Mouse (Mus musculus) MEL (cell line): ENCODE results near the gene Esam. TPM values are rescaled to one million over a fixed set of nuclear protein-coding genes. Genes with fewer than 3 reads are reported as not detected.

Source experiments
- DNase-seq: peaks from one replicate; pipeline ENCODE4 v3.0.0; 2011; ENCODE audit warnings: low read depth, low spot score
- H3K27ac ChIP-seq: 2 replicates; pipeline ENCODE4 v1.5.1; 2012; ENCODE audit warnings: low read depth, mild to moderate bottlenecking, control low read depth, low read length, moderate library complexity; ENCODE audit not compliant: control insufficient read depth
- H3K27me3 ChIP-seq, 2 experiments: fragments of 150-350 bp in 1 of 2; sonication (generic) in 1 of 2; 2 replicates each; pipeline ENCODE4 v1.6.1; 2012; ENCODE audit warnings: low read length in 2 of 2, mild to moderate bottlenecking in 2 of 2, improper control_type of control experiment in 1 of 2, moderate library complexity in 1 of 2; ENCODE audit not compliant: insufficient read depth in 2 of 2, control insufficient read depth in 1 of 2
- H3K36me3 ChIP-seq, 2 experiments: 2 replicates each; pipeline ENCODE4 v1.6.1; 2012 to 2014; ENCODE audit warnings: low read length in 2 of 2, improper control_type of control experiment in 1 of 2, inconsistent platforms in 1 of 2, mild to moderate bottlenecking in 1 of 2; ENCODE audit not compliant: insufficient read depth in 2 of 2, control insufficient read depth in 1 of 2
- H3K4me1 ChIP-seq, 2 experiments: fragments of 150-350 bp in 1 of 2; sonication (generic) in 1 of 2; 2 replicates each; pipeline ENCODE4 v1.6.1; 2012; ENCODE audit warnings: low read length in 2 of 2, improper control_type of control experiment in 1 of 2, mild to moderate bottlenecking in 1 of 2; ENCODE audit not compliant: insufficient read depth in 2 of 2, control insufficient read depth in 1 of 2
- H3K4me3 ChIP-seq, 2 experiments: fragments of 150-350 bp in 1 of 2; sonication (generic) in 1 of 2; 2 replicates each; pipeline ENCODE4 v1.5.1; 2012; ENCODE audit warnings: low read depth in 2 of 2, low read length in 2 of 2, mild to moderate bottlenecking in 2 of 2, moderate library complexity in 2 of 2, control low read depth in 1 of 2, improper control_type of control experiment in 1 of 2; ENCODE audit not compliant: control insufficient read depth in 1 of 2, insufficient read depth in 1 of 2
- H3K79me2 ChIP-seq: 2 replicates; pipeline ENCODE4 v1.6.1; 2012; ENCODE audit warnings: mild to moderate bottlenecking, low read length, moderate library complexity; ENCODE audit not compliant: control insufficient read depth, poor library complexity, insufficient read depth
- H3K9ac ChIP-seq: 2 replicates; pipeline ENCODE4 v1.6.1; 2012; ENCODE audit warnings: low read depth, mild to moderate bottlenecking, control low read depth, low read length, moderate library complexity; ENCODE audit not compliant: control insufficient read depth, poor library complexity, severe bottlenecking
- H3K9me3 ChIP-seq: fragments of 150-350 bp; sonication (generic); replicated peaks from 2 replicates; pipeline ENCODE4 v1.6.1; 2012; ENCODE audit warnings: mild to moderate bottlenecking, low read length, improper control_type of control experiment, moderate library complexity; ENCODE audit not compliant: insufficient read depth
- CHD1 ChIP-seq: IDR thresholded peaks from 2 replicates; pipeline ENCODE4 v1.6.1; 2012; ENCODE audit warnings: low read depth, mild to moderate bottlenecking, inconsistent platforms, low read length, improper control_type of control experiment
- E2F4 ChIP-seq: IDR thresholded peaks from 2 replicates; pipeline ENCODE4 v1.6.1; 2011; ENCODE audit warnings: low read depth, low read length, improper control_type of control experiment, borderline replicate concordance
- ELF1 ChIP-seq: IDR thresholded peaks from 2 replicates; pipeline ENCODE4 v1.6.1; 2014; ENCODE audit warnings: low read depth, mild to moderate bottlenecking, inconsistent platforms, low read length, improper control_type of control experiment, moderate library complexity
- HCFC1 ChIP-seq: IDR thresholded peaks from 2 replicates; pipeline ENCODE4 v1.6.1; 2012; ENCODE audit warnings: low read depth, mild to moderate bottlenecking, inconsistent platforms, low read length, improper control_type of control experiment, moderate library complexity
- KAT2A ChIP-seq: conservative IDR thresholded peaks from 2 replicates; pipeline ENCODE4 v1.6.1; 2012; ENCODE audit warnings: low read depth, low read length, improper control_type of control experiment, inconsistent platforms
- MAFK ChIP-seq: IDR thresholded peaks from 2 replicates; pipeline ENCODE4 v1.6.1; 2011; ENCODE audit warnings: low read depth, mild to moderate bottlenecking, low read length, improper control_type of control experiment, borderline replicate concordance
- MAZ ChIP-seq: IDR thresholded peaks from 2 replicates; pipeline ENCODE4 v1.6.1; 2012; ENCODE audit warnings: low read depth, mild to moderate bottlenecking, inconsistent platforms, low read length, improper control_type of control experiment
- NELFE ChIP-seq: IDR thresholded peaks from 2 replicates; pipeline ENCODE4 v1.6.1; 2011; ENCODE audit warnings: low read depth, low read length, improper control_type of control experiment
- POLR2A ChIP-seq, 2 experiments: IDR thresholded peaks; 2 replicates each; pipeline ENCODE4 v1.6.1; 2011 to 2012; ENCODE audit warnings: low read length in 2 of 2, mild to moderate bottlenecking in 2 of 2, control low read depth in 1 of 2, improper control_type of control experiment in 1 of 2, low read depth in 1 of 2, moderate library complexity in 1 of 2; ENCODE audit not compliant: control insufficient read depth in 1 of 2, insufficient read depth in 1 of 2, poor library complexity in 1 of 2
- POLR2AphosphoS2 ChIP-seq: IDR thresholded peaks from 2 replicates; pipeline ENCODE4 v1.6.1; 2011; ENCODE audit warnings: low read length, improper control_type of control experiment
- SMC3 ChIP-seq: IDR thresholded peaks from 2 replicates; pipeline ENCODE4 v1.6.1; 2011; ENCODE audit warnings: low read depth, low read length, improper control_type of control experiment
- USF1 ChIP-seq: IDR thresholded peaks from 2 replicates; pipeline ENCODE4 v1.6.1; 2014; ENCODE audit warnings: low read depth, mild to moderate bottlenecking, inconsistent platforms, low read length, improper control_type of control experiment, moderate library complexity
- USF2 ChIP-seq, 2 experiments: IDR thresholded peaks; 2 replicates each; pipeline ENCODE4 v1.6.1; 2011 to 2012; ENCODE audit warnings: improper control_type of control experiment in 2 of 2, low read length in 2 of 2, borderline replicate concordance in 1 of 2, inconsistent platforms in 1 of 2, low read depth in 1 of 2, mild to moderate bottlenecking in 1 of 2; ENCODE audit not compliant: insufficient read depth in 1 of 2
- ZKSCAN1 ChIP-seq: IDR thresholded peaks from 2 replicates; pipeline ENCODE4 v1.6.1; 2012; ENCODE audit warnings: low read depth, mild to moderate bottlenecking, inconsistent platforms, low read length, improper control_type of control experiment, moderate library complexity
- polyA plus RNA-seq, 2 experiments: library from polyadenylated mRNA; stranded (reverse) in 1 of 2; unstranded in 1 of 2; fragments of >175 nt in 1 of 2; fragments of >200 nt in 1 of 2; gene quantifications; 2 replicates each; pipeline versions ENCODE4 v1.2.1 to v1.2.4; 2012; ENCODE audit warnings: low replicate concordance in 2 of 2, low read depth in 1 of 2; ENCODE audit not compliant: insufficient read length in 2 of 2, insufficient read depth in 1 of 2, missing spikeins in 1 of 2
- total RNA-seq: library from RNA; depleted of rRNA; stranded (reverse); fragments of 300-350 nt; gene quantifications from 2 replicates; pipeline ENCODE4 v1.2.3, GENCODE M21; 2012; rRNA removed

Gene Esam
- total RNA-seq, result 0.10 and 0.23 TPM in 2 replicates
- polyA plus RNA-seq, result under 1 TPM in 1 of 2 experiments, not detected in 1; 0.89 TPM

DNA sequence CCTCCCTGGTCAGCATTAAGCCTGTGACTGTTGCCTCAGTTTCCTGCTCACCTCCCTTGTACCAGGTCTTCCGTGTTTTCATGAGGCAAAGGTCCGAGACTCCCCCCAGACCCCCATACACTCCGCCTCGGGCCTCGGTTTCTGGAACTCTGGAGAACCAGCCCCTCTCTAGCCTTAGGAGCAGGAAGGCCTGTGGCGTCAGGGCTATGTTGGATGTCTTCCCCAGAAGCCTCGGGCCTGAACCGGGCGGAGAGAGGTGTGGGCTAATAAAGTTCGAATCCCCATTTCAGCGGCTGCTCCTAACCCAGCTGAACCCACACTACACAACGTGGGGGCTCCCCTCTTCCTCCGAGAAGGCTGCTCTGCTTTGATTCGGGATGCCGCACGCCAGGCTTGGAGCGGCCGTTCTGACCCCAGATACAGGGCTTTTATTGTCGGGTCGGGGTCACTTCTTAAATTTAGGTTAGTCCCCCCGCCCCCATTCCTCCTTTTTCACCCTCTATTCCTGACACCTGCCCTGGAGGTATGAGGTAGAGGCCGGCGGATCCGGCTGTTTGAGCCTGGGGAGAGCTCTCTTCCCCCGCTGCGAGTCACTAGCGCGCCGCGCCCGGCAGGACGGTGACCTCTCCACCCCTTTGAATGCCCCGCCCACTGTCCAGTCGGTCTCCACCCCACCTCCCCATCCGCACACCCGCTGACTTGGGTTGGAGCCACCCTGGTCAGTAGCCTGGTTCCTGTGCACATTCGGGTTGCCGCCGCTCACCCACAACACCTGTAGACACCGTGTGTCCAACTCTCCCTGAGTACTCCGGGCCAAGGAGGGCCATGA lies at the start of gene Esam:
Gene Esam (plus strand): TSS at position 683 of the 829 bp plus-strand sequence.
- H3K79me2 ChIP-seq, result no peaks in the 10 kb centered on the region
- no peak within 1 kb of the TSS for H3K27ac ChIP-seq
- H3K9me3 ChIP-seq, result no peaks in the 10 kb centered on the region
- H3K36me3 ChIP-seq, result no peaks in the 10 kb centered on the region; a peak in 3 of 4 replicates
- no peaks in the 10 kb centered on the region for H3K27me3 ChIP-seq
- DNase-seq, result no peak
- H3K4me1 ChIP-seq, result peaks cover 0 to 13% of the 10 kb centered on the region in 2 experiments; a peak in 2 of 4 replicates
- H3K9ac ChIP-seq, result no peak within 1 kb of the TSS
- TF ChIP-seq POLR2A (IDR thresholded peaks at IDR 0.05; ENCODE audit: control insufficient read depth in 1 of 2, insufficient read depth in 1 of 2, low read depth in 1 of 2, low read length in 2 of 2, poor library complexity in 1 of 2) (no peak), POLR2AphosphoS2 (no peak), CHD1 (no peak), KAT2A (no peak), USF1 (no peak), SMC3 (no peak)
- TF ChIP-seq, all 39 proteins: peak for 0
- H3K4me3 ChIP-seq, result no peak within 1 kb of the TSS

GRCm38 (mm10) chr9:37485146-37485545 lies 42.7 kb upstream of the Esam start:
- Histone ChIP-seq H3K9ac (no peak overlapping the region), H3K4me3 (no peak overlapping the region), H3K27me3 (peaks cover 3% of the 10 kb centered on the region in 2 experiments; a peak in 1 of 4 replicates), H3K4me1 (0 out of 4 replicates have a peak, but pooled peaks cover 1 to 2% of the 10 kb centered on the region in 2 experiments), H3K36me3 (no peaks in the 10 kb centered on the region), H3K9me3 (no peaks in the 10 kb centered on the region), H3K27ac (no peak overlapping the region), H3K79me2 (peaks cover 11% of the 10 kb centered on the region)
- no peak for DNase-seq
- TF ChIP-seq MAFK (no peak), CHD1 (no peak), ZKSCAN1 (no peak), USF2 (IDR thresholded peaks at IDR 0.05; ENCODE audit: borderline replicate concordance in 1 of 2, insufficient read depth in 1 of 2, low read depth in 1 of 2, low read length in 2 of 2) (no peak), ELF1 (no peak), NELFE (no peak), POLR2AphosphoS2 (no peak), E2F4 (no peak), USF1 (no peak), MAZ (no peak), HCFC1 (no peak)
